In genomic region chr2:9620303-9621244, GRCm38 (mm10) we compare ENCODE assay signal across 8 mouse cellular contexts.
DNase-seq lines count a peak whose midpoint lies in the region; ATAC-seq lines count a peak whose summit lies in the region.

No protein-coding gene starts in this region.

- H3K9ac ChIP-seq in heart, embryonic 13.5 days, result no peak overlapping the region
- no peak overlapping the region for H3K9ac ChIP-seq in lung, embryonic 16.5 days (ENCODE audit: low read length)
- no peak overlapping the region for H3K9ac ChIP-seq in stomach, embryonic 14.5 days (replicated peaks; ENCODE audit: low read depth, low read length)

- no peaks in the 10 kb centered on the region for H3K9me3 ChIP-seq in heart, embryonic 10.5 days
- no peaks in the 10 kb centered on the region for H3K9me3 ChIP-seq in heart, embryonic 13.5 days
- H3K9me3 ChIP-seq in lung, embryonic 16.5 days (ENCODE audit: control insufficient read depth, low read length), result no peaks in the 10 kb centered on the region
- no peaks in the 10 kb centered on the region for H3K9me3 ChIP-seq in stomach, embryonic 14.5 days (ENCODE audit: control insufficient read depth, low read depth, low read length)

- 0 out of 2 replicates have a peak, but pooled peaks cover 2% of the 10 kb centered on the region for H3K4me1 ChIP-seq in heart, embryonic 10.5 days
- peaks cover 5% of the 10 kb centered on the region; the same call in 1 of the 2 replicates for H3K4me1 ChIP-seq in heart, embryonic 13.5 days
- peaks cover 6% of the 10 kb centered on the region for H3K4me1 ChIP-seq in lung, embryonic 16.5 days (replicated peaks; ENCODE audit: control insufficient read depth, insufficient read depth, low read length)
- H3K4me1 ChIP-seq in stomach, embryonic 14.5 days (ENCODE audit: control insufficient read depth, insufficient read depth, low read length), result 0 out of 2 replicates have a peak, but pooled peaks cover 4% of the 10 kb centered on the region

- 74% methylated on average over 21 of the region's 21 CpGs for WGBS in heart, embryonic 10.5 days
- WGBS in heart, embryonic 13.5 days, result 62% methylated on average over 21 of the region's 21 CpGs
- WGBS in large intestine, adult 2 months, result 22% methylated on average over 21 of the region's 21 CpGs
- 44% methylated on average over 21 of the region's 21 CpGs for WGBS in lung, embryonic 16.5 days
- 44% methylated on average over 21 of the region's 21 CpGs for WGBS in stomach, embryonic 14.5 days

- H3K27me3 ChIP-seq in heart, embryonic 10.5 days (ENCODE audit: insufficient read depth, poor library complexity, severe bottlenecking), result no peaks in the 10 kb centered on the region
- no peaks in the 10 kb centered on the region for H3K27me3 ChIP-seq in heart, embryonic 13.5 days (replicated peaks)
- H3K27me3 ChIP-seq in lung, embryonic 16.5 days (ENCODE audit: control insufficient read depth, insufficient read depth, low read depth, low read length), result no peaks in the 10 kb centered on the region
- no peaks in the 10 kb centered on the region for H3K27me3 ChIP-seq in stomach, embryonic 14.5 days (ENCODE audit: control insufficient read depth, insufficient read depth, low read length)

- DNase-seq in heart, adult 11 months, result peak; percentile 98
- DNase-seq in heart, embryonic 10.5 days (ENCODE audit: low spot score), result no peak
- peak; percentile 82 to 89 for DNase-seq in cerebellum, postnatal 25 days
- peak; percentile 55 for DNase-seq in large intestine, adult 2 months (ENCODE audit: low read depth, low spot score)
- no peak for DNase-seq in retina, postnatal 1 day

- peak overlapping the region; percentile 17; the same call in 1 of the 2 replicates for H3K4me2 ChIP-seq in heart, embryonic 13.5 days
- H3K4me2 ChIP-seq in lung, embryonic 16.5 days (ENCODE audit: low read depth, low read length), result no peak overlapping the region
- H3K4me2 ChIP-seq in stomach, embryonic 14.5 days (replicated peaks; ENCODE audit: low read depth, low read length), result no peak overlapping the region

- no peaks in the 10 kb centered on the region for H3K36me3 ChIP-seq in heart, embryonic 10.5 days
- H3K36me3 ChIP-seq in heart, embryonic 13.5 days, result no peaks in the 10 kb centered on the region
- H3K36me3 ChIP-seq in lung, embryonic 16.5 days (ENCODE audit: control insufficient read depth, insufficient read depth, low read length), result no peaks in the 10 kb centered on the region
- H3K36me3 ChIP-seq in stomach, embryonic 14.5 days (ENCODE audit: control insufficient read depth, insufficient read depth, low read length), result no peaks in the 10 kb centered on the region

- ATAC-seq in heart, embryonic 13.5 days (ENCODE audit: extremely low read depth, insufficient number of reproducible peaks, low FRiP score, low TSS enrichment), result no peak
- peak; percentile 87 for ATAC-seq in lung, embryonic 16.5 days (ENCODE audit: low read depth)
- ATAC-seq in stomach, embryonic 14.5 days (ENCODE audit: insufficient number of reproducible peaks, insufficient read depth, low FRiP score, low read depth), result peak; percentile 73; the same call in 1 of the 2 replicates

- H3K4me3 ChIP-seq in heart, embryonic 10.5 days, result no peak overlapping the region
- no peak overlapping the region for H3K4me3 ChIP-seq in heart, embryonic 13.5 days
- no peak overlapping the region for H3K4me3 ChIP-seq in lung, embryonic 16.5 days (ENCODE audit: low read length)
- no peak overlapping the region for H3K4me3 ChIP-seq in stomach, embryonic 14.5 days (ENCODE audit: low read depth, low read length)

- no peak overlapping the region for H3K27ac ChIP-seq in heart, embryonic 10.5 days
- no peak overlapping the region for H3K27ac ChIP-seq in heart, embryonic 13.5 days (replicated peaks)
- H3K27ac ChIP-seq in lung, embryonic 16.5 days (ENCODE audit: low read length), result no peak overlapping the region; the same call in 1 of the 2 replicates
- H3K27ac ChIP-seq in stomach, embryonic 14.5 days (ENCODE audit: low read length), result no peak overlapping the region

Comparison
In these comparisons a context has a peak if more than half of its experiments do, and no peak if none do; other contexts are left out.
1. DNase-seq: peak in heart, adult 11 months (single experiment), cerebellum, postnatal 25 days (2 of 2) and large intestine, adult 2 months (single experiment); none in heart, embryonic 10.5 days (single experiment) and retina, postnatal 1 day (single experiment).